Mouse (Mus musculus) kidney, embryonic 14.5 days (tissue): ENCODE results near the gene Rin2. TPM values are rescaled to one million over a fixed set of nuclear protein-coding genes. Genes with fewer than 3 reads are reported as not detected.

ENCODE experiments used
- ATAC-seq: fragments of 200-750 bp; cut with Nextera tagmentation; 2 replicates; pipeline ENCODE4 v1.8.0; 2017; ENCODE audit warnings: moderate number of reproducible peaks, mild to moderate bottlenecking, moderate TSS enrichment, moderate library complexity; ENCODE audit not compliant: low FRiP score, low TSS enrichment
- H3K27ac ChIP-seq: fragments of 300-500 bp; sonication (generic); 2 replicates; pipeline ENCODE4 v1.5.1; 2014; ENCODE audit warnings: low read depth, mild to moderate bottlenecking, low read length, moderate library complexity, mixed read lengths
- H3K27me3 ChIP-seq: fragments of 300-500 bp; sonication (generic); 2 replicates; pipeline ENCODE4 v1.6.1; 2014; ENCODE audit warnings: mild to moderate bottlenecking, low read length; ENCODE audit not compliant: control insufficient read depth, insufficient read depth
- H3K36me3 ChIP-seq: fragments of 300-500 bp; sonication (generic); 2 replicates; pipeline ENCODE4 v1.6.1; 2014; ENCODE audit warnings: low read length, mixed read lengths; ENCODE audit not compliant: control insufficient read depth, insufficient read depth
- H3K4me1 ChIP-seq: fragments of 300-500 bp; sonication (generic); 2 replicates; pipeline ENCODE4 v1.6.1; 2014; ENCODE audit warnings: low read length, mixed read lengths; ENCODE audit not compliant: control insufficient read depth, insufficient read depth
- H3K4me2 ChIP-seq: fragments of 300-500 bp; sonication (generic); replicated peaks from 2 replicates; pipeline ENCODE4 v1.6.1; 2014; ENCODE audit warnings: low read depth, mild to moderate bottlenecking, low read length
- H3K4me3 ChIP-seq: fragments of 300-500 bp; sonication (generic); 2 replicates; pipeline ENCODE4 v1.5.1; 2014; ENCODE audit warnings: mild to moderate bottlenecking, low read length
- H3K9ac ChIP-seq: fragments of 300-500 bp; sonication (generic); 2 replicates; pipeline ENCODE4 v1.6.1; 2014; ENCODE audit warnings: low read depth, mild to moderate bottlenecking, low read length, moderate library complexity
- H3K9me3 ChIP-seq: fragments of 300-500 bp; sonication (generic); 2 replicates; pipeline ENCODE4 v1.6.1; 2016; ENCODE audit warnings: low read length; ENCODE audit not compliant: control insufficient read depth
- WGBS: fragments of 180-500 bp; shearing (Covaris S2); extraction: QIAGEN DNeasy Blood & Tissue Kit; methylation state at CpG from one replicate; pipeline ENCODE4 v1.1.7; 2014; 5-methylcytosine and 5-hydroxymethylcytosine counted together
- polyA plus RNA-seq: library from polyadenylated mRNA; unstranded; fragments of >200 nt; fragmentation: Nextera tagmentation; extraction: Ambion mirVana; gene quantifications from 2 replicates; pipeline ENCODE4 v1.2.1, GENCODE M21; 2014

The Rin2 gene
- polyA plus RNA-seq, 1 experiment from 2014 or later: 36.3 TPM

- Histone ChIP-seq H3K27me3 (no peaks in the 10 kb centered on the region), H3K9ac (no peak overlapping the region), H3K4me1 (peaks cover 9% of the 10 kb centered on the region), H3K27ac (no peak overlapping the region), H3K4me2 (no peak overlapping the region), H3K36me3 (peaks cover 3% of the 10 kb centered on the region; the same call in 1 of the 2 replicates), H3K9me3 (no peaks in the 10 kb centered on the region), H3K4me3 (no peak overlapping the region)
- 45% methylated on average over 12 of the region's 12 CpGs for WGBS
- peak; percentile 50; the same call in 1 of the 2 replicates for ATAC-seq
Observed at GRCm38 (mm10) chr2:145840910-145841870, 166.2 kb downstream of the Rin2 start.

GRCm38 (mm10) chr2:145843322-145843721, 168.3 kb downstream of the Rin2 start:
- 85% methylated on average over 6 of the region's 6 CpGs for WGBS
- ATAC-seq: no peak

GRCm38 (mm10) chr2:145846595-145846994, 171.6 kb downstream of the Rin2 start:
- Histone ChIP-seq H3K36me3 (peaks cover 37% of the 10 kb centered on the region), H3K4me2 (no peak overlapping the region), H3K4me1 (peaks cover 2% of the 10 kb centered on the region), H3K9me3 (no peaks in the 10 kb centered on the region), H3K27me3 (no peaks in the 10 kb centered on the region), H3K27ac (no peak overlapping the region), H3K9ac (no peak overlapping the region), H3K4me3 (no peak overlapping the region)
- no peak for ATAC-seq
- WGBS: 96% methylated on average over 3 of the region's 3 CpGs

More at GRCm38 (mm10) chr2:145843322-145843721, 168.3 kb downstream of the Rin2 start:
- Histone ChIP-seq H3K9me3 (no peaks in the 10 kb centered on the region), H3K36me3 (peaks cover 11% of the 10 kb centered on the region), H3K27me3 (no peaks in the 10 kb centered on the region), H3K27ac (no peak overlapping the region), H3K4me3 (no peak overlapping the region), H3K4me2 (no peak overlapping the region), H3K4me1 (peaks cover 9% of the 10 kb centered on the region), H3K9ac (no peak overlapping the region)

GRCm38 (mm10) chr2:145849170-145849905, 174.3 kb downstream of the Rin2 start:
- 75% methylated on average over 10 of the region's 10 CpGs for WGBS
- Histone ChIP-seq H3K4me3 (no peak overlapping the region), H3K36me3 (peaks cover 42% of the 10 kb centered on the region), H3K9me3 (no peaks in the 10 kb centered on the region), H3K9ac (no peak overlapping the region), H3K27me3 (no peaks in the 10 kb centered on the region), H3K27ac (no peak overlapping the region), H3K4me1 (no peaks in the 10 kb centered on the region; the same call in 1 of the 2 replicates), H3K4me2 (no peak overlapping the region)
- ATAC-seq: no peak

GRCm38 (mm10) chr2:145850779-145851178, 175.8 kb downstream of the Rin2 start:
- ATAC-seq: no peak
- Histone ChIP-seq H3K4me3 (no peak overlapping the region), H3K27me3 (no peaks in the 10 kb centered on the region), H3K9me3 (no peaks in the 10 kb centered on the region), H3K4me1 (no peaks in the 10 kb centered on the region; the same call in 1 of the 2 replicates), H3K27ac (no peak overlapping the region), H3K9ac (no peak overlapping the region), H3K36me3 (peaks cover 41% of the 10 kb centered on the region), H3K4me2 (no peak overlapping the region)
- WGBS: 63% methylated on average over 4 of the region's 4 CpGs

GRCm38 (mm10) chr2:145855831-145856230, 180.8 kb downstream of the Rin2 start:
- no peak overlapping the region for H3K9ac ChIP-seq
- WGBS: 92% methylated on average over 9 of the region's 9 CpGs
- H3K27ac ChIP-seq: no peak overlapping the region
- no peaks in the 10 kb centered on the region for H3K27me3 ChIP-seq
- peaks cover 10% of the 10 kb centered on the region for H3K4me1 ChIP-seq
- no peak overlapping the region for H3K4me3 ChIP-seq
- H3K4me2 ChIP-seq: no peak overlapping the region
- no peaks in the 10 kb centered on the region for H3K9me3 ChIP-seq
- H3K36me3 ChIP-seq: peaks cover 9% of the 10 kb centered on the region
- ATAC-seq: no peak

GRCm38 (mm10) chr2:145857864-145858263, 182.8 kb downstream of the Rin2 start:
- H3K9ac ChIP-seq: no peak overlapping the region
- no peaks in the 10 kb centered on the region for H3K27me3 ChIP-seq
- H3K27ac ChIP-seq: no peak overlapping the region
- H3K4me3 ChIP-seq: no peak overlapping the region
- no peak overlapping the region for H3K4me2 ChIP-seq
- H3K36me3 ChIP-seq: no peaks in the 10 kb centered on the region; the same call in 1 of the 2 replicates
- peaks cover 28% of the 10 kb centered on the region for H3K4me1 ChIP-seq
- 79% methylated on average over 8 of the region's 8 CpGs for WGBS
- ATAC-seq: no peak
- H3K9me3 ChIP-seq: no peaks in the 10 kb centered on the region

GRCm38 (mm10) chr2:145859442-145859931, 184.5 kb downstream of the Rin2 start:
- H3K27me3 ChIP-seq: no peaks in the 10 kb centered on the region
- no peaks in the 10 kb centered on the region for H3K9me3 ChIP-seq
- peaks cover 28% of the 10 kb centered on the region for H3K4me1 ChIP-seq
- H3K27ac ChIP-seq: peak overlapping the region; percentile 88
- H3K4me2 ChIP-seq: no peak overlapping the region
- 49% methylated on average over 7 of the region's 7 CpGs for WGBS
- ATAC-seq: peak; percentile 20
- H3K36me3 ChIP-seq: no peaks in the 10 kb centered on the region; the same call in 1 of the 2 replicates
- H3K9ac ChIP-seq: no peak overlapping the region
- H3K4me3 ChIP-seq: no peak overlapping the region
